Mouse (Mus musculus): ENCODE measurements around the gene Farp2. TPM values are rescaled to one million over a fixed set of nuclear protein-coding genes. Genes with fewer than 3 reads are reported as not detected.
"Not testable (repeated sequence)": the region's sequence is repeated elsewhere in the genome, so short reads cannot be mapped to it uniquely, and the experiment has no call there.

Gene Farp2
- polyA plus RNA-seq, 1 experiment = not detected

DNA sequence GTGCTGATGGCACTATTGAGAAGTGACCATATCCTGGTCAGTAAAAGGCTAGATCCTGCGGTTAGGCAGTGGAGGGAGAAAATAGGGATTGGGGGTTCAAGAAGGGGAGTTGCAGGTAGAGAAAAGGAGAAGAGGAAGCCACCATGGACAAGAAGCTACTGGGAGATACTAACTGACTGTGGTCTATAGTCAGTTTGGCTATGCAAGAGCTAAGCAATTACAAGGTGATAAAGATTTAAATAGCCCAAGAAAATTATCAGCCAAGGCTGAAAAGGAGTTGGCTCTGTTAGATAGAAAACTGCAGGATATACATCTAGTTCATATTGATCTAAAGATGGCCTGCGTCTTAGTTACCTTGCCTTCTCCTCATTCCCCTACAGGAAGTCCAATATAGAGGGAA is 130.8 kb downstream of the Farp2 start:
- no peaks in the 10 kb centered on the region for H3K36me3 ChIP-seq (ENCODE audit: control insufficient read depth)
- H3K9me3 ChIP-seq (ENCODE audit: control insufficient read depth, low read length) = no peaks in the 10 kb centered on the region
- no peaks in the 10 kb centered on the region for H3K4me1 ChIP-seq (ENCODE audit: control insufficient read depth)
- no peaks in the 10 kb centered on the region for H3K27me3 ChIP-seq (ENCODE audit: control insufficient read depth)
- no peak overlapping the region for H3K4me3 ChIP-seq (replicated peaks)
- no peak for TF ChIP-seq GATA1 (IDR thresholded peaks at IDR 0.05; ENCODE audit: low read length)

- Histone ChIP-seq H3K4me1 (ENCODE audit: control insufficient read depth) (peaks cover 10% of the 10 kb centered on the region), H3K4me3 (replicated peaks) (no peak overlapping the region), H3K36me3 (ENCODE audit: control insufficient read depth) (no peaks in the 10 kb centered on the region), H3K27me3 (ENCODE audit: control insufficient read depth) (peaks cover 2% of the 10 kb centered on the region; the same call in 1 of the 2 replicates), H3K9me3 (ENCODE audit: control insufficient read depth, low read length) (no peaks in the 10 kb centered on the region)
- TF ChIP-seq GATA1 (IDR thresholded peaks at IDR 0.05; ENCODE audit: low read length) (no peak), TAL1 (IDR thresholded peaks at IDR 0.05; ENCODE audit: low read length) (no peak)
Observed at GRCm38 (mm10) chr1:93649604-93650172, 137.8 kb downstream of the Farp2 start.

DNA sequence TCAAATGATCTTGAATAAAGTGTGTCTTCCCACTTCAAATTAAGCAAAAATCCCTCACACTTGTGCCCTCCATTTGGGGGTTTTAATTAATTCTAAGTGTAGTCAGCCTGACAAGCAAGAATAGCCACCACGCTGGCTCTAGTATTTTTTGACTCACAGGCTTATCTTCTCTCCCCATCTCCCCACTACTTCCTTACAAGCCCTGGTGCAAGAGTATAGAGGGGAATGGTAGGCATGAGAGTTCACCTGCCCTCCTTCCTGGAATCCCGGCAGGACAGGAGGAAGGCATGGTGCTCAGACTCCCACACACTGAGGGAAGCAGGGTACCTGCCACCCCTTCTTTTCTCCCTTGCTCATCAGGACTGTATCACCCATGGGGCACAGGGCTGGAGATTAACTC is 142.4 kb downstream of the Farp2 start:
- Histone ChIP-seq H3K36me3 (ENCODE audit: control insufficient read depth) (no peaks in the 10 kb centered on the region), H3K9me3 (ENCODE audit: control insufficient read depth, low read length) (no peaks in the 10 kb centered on the region), H3K27me3 (ENCODE audit: control insufficient read depth) (peaks cover 3% of the 10 kb centered on the region; the same call in 1 of the 2 replicates), H3K4me3 (replicated peaks) (no peak overlapping the region), H3K4me1 (ENCODE audit: control insufficient read depth) (peaks cover 7% of the 10 kb centered on the region)
- TF ChIP-seq GATA1 (IDR thresholded peaks at IDR 0.05; ENCODE audit: low read length) (peak; percentile 46), TAL1 (IDR thresholded peaks at IDR 0.05; ENCODE audit: low read length) (no peak)

- Histone ChIP-seq H3K9me3 (ENCODE audit: control insufficient read depth, low read length) (no peaks in the 10 kb centered on the region), H3K4me1 (ENCODE audit: control insufficient read depth) (peaks cover 2% of the 10 kb centered on the region), H3K36me3 (ENCODE audit: control insufficient read depth) (no peaks in the 10 kb centered on the region), H3K27me3 (ENCODE audit: control insufficient read depth) (peaks cover 4% of the 10 kb centered on the region; the same call in 1 of the 2 replicates), H3K4me3 (replicated peaks) (no peak overlapping the region)
- TF ChIP-seq TAL1 (IDR thresholded peaks at IDR 0.05; ENCODE audit: low read length) (no peak), GATA1 (IDR thresholded peaks at IDR 0.05; ENCODE audit: low read length) (no peak)
Observed at GRCm38 (mm10) chr1:93654798-93655197, 142.9 kb downstream of the Farp2 start.

- H3K27me3 ChIP-seq (ENCODE audit: control insufficient read depth) = peaks cover 4% of the 10 kb centered on the region; the same call in 1 of the 2 replicates
- H3K36me3 ChIP-seq (ENCODE audit: control insufficient read depth) = no peaks in the 10 kb centered on the region
- TF ChIP-seq TAL1 (IDR thresholded peaks at IDR 0.05; ENCODE audit: low read length) = no peak
- TF ChIP-seq GATA1 (IDR thresholded peaks at IDR 0.05; ENCODE audit: low read length) = no peak
Observed at GRCm38 (mm10) chr1:93656325-93657024, 144.6 kb downstream of the Farp2 start.

DNA sequence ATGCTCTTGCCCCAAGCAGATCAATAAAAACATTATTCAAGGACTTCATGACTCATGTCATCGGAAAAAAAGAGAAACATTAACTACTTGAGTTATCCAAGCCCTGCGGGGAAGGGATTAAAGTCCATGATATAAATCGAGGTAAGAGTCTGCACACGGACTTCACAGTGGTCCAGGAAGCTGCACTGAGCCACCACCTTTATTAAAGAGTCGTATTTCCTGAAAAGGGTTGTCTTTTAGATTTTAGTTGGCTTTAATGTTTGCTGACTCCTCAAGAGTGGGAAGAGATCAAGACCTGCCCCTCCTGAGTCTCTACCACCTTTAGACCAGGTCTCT is 145.1 kb downstream of the Farp2 start:
- Histone ChIP-seq H3K9me3 (ENCODE audit: control insufficient read depth, low read length) (no peaks in the 10 kb centered on the region), H3K4me3 (replicated peaks) (no peak overlapping the region)

More at GRCm38 (mm10) chr1:93656325-93657024, 144.6 kb downstream of the Farp2 start:
- no peak overlapping the region for H3K4me3 ChIP-seq (replicated peaks)
- no peaks in the 10 kb centered on the region for H3K9me3 ChIP-seq (ENCODE audit: control insufficient read depth, low read length)
- no peaks in the 10 kb centered on the region for H3K4me1 ChIP-seq (ENCODE audit: control insufficient read depth)

DNA sequence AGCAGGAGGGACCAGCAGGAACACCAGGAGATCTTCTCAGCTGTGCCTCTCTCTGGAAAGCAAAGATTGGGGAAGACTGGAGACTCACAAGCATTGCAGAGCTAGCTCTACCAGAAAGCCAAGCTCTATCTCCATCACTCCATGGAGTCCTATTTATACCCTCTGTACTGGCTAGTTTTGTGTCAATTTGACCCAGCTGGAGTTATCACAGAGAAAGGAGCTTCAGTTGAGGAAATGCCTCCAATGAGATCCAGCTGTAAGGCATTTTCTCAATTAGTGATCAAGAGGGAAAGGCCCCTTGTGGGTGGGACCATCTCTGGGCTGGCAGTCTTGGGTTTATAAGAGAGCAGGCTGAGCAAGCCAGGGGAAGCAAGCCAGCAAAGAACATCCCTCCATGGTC is 146.7 kb downstream of the Farp2 start, which contains the start of gene Stk25:
TSS of gene Stk25 (minus strand) at position 101 of the 400 bp plus-strand sequence.
- H3K4me3 ChIP-seq (replicated peaks); H3K9me3 ChIP-seq (ENCODE audit: control insufficient read depth, low read length); H3K4me1 ChIP-seq (ENCODE audit: control insufficient read depth); H3K36me3 ChIP-seq (ENCODE audit: control insufficient read depth); H3K27me3 ChIP-seq (ENCODE audit: control insufficient read depth): not testable (repeated sequence)

More for the DNA sequence above, 145.1 kb downstream of the Farp2 start:
- TF ChIP-seq TAL1 (IDR thresholded peaks at IDR 0.05; ENCODE audit: low read length) (no peak), GATA1 (IDR thresholded peaks at IDR 0.05; ENCODE audit: low read length) (no peak)
- Histone ChIP-seq H3K4me1 (ENCODE audit: control insufficient read depth) (no peaks in the 10 kb centered on the region), H3K36me3 (ENCODE audit: control insufficient read depth) (no peaks in the 10 kb centered on the region), H3K27me3 (ENCODE audit: control insufficient read depth) (peaks cover 4% of the 10 kb centered on the region; the same call in 1 of the 2 replicates)

DNA sequence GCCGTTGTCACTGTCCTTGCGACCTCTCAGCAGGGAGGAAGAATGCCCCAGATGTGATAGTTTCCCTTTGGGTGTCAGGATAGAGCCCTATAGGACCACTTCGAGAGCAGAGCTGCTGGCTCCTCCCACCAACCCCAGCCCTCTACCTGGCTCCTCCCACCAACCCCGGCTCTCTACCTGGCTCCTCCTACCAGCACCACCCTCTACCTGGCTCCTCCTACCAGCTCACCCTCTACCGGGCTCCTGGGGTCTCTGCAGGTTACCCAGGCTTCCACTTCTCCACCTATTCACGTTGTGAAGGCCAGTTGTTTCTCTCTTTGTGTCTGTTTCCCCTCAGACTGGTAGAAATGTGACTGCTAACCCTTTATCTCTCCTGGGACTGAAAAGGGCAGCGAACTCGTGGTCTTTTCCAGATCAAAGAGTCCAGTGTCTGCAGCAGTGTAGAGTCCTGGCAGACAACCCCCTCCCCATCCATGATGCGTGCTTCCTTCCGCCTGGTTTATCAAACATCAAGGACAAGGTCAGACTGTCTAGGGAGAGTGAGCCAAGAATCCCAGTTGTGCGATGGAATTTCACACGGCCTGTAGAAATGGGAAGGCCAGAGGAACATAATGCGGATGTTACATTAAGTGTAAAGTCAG is 156.0 kb downstream of the Farp2 start:
- Histone ChIP-seq H3K36me3 (ENCODE audit: control insufficient read depth) (no peaks in the 10 kb centered on the region), H3K9me3 (ENCODE audit: control insufficient read depth, low read length) (no peaks in the 10 kb centered on the region), H3K4me1 (ENCODE audit: control insufficient read depth) (peaks cover 26% of the 10 kb centered on the region), H3K4me3 (replicated peaks) (no peak overlapping the region), H3K27me3 (ENCODE audit: control insufficient read depth) (no peaks in the 10 kb centered on the region)
- TF ChIP-seq GATA1 (IDR thresholded peaks at IDR 0.05; ENCODE audit: low read length) (no peak), TAL1 (IDR thresholded peaks at IDR 0.05; ENCODE audit: low read length) (no peak)

DNA sequence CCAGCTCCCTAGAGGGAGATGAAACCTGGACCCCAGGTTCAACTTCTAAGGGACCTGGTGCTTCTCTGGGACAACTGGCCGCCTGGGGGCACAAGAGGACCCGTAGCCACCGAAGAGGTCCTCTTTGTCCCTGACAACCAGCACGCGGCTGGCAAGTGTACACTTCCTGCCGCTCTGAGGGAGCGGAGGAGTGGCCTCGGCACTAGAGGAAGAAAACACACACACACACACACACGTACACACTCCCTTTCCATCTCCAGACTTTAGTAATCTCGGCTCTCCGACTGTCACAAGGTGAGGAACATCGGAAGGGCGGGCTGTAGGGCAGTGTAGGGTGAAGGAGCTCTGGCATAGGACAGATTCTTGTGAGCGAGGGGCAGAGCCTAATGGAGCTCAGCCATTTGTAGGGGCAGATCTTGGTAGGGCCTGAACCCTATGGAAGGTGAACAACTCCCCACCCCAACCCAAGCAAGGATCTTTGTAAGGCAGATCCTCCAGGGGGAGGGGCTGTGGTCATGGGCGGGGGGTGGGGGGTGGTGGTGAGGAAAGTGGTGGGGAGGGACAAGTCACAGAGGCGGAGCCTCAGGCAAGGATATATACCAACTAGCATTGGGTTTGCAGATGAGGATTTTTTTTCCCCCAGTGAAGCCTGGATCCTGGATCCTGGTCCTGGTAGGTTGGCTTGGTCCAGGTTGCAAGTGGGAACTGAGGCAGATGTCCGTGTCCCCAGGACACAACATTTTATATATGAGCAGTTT is 157.1 kb downstream of the Farp2 start:
- TF ChIP-seq GATA1 (IDR thresholded peaks at IDR 0.05; ENCODE audit: low read length) = no peak
- no peak for TF ChIP-seq TAL1 (IDR thresholded peaks at IDR 0.05; ENCODE audit: low read length)
- peaks cover 3% of the 10 kb centered on the region; the same call in 1 of the 2 replicates for H3K9me3 ChIP-seq (ENCODE audit: control insufficient read depth, low read length)
- no peaks in the 10 kb centered on the region for H3K27me3 ChIP-seq (ENCODE audit: control insufficient read depth)
- H3K4me3 ChIP-seq (replicated peaks) = peak overlapping the region; percentile 48
- peaks cover 26% of the 10 kb centered on the region for H3K4me1 ChIP-seq (ENCODE audit: control insufficient read depth)
- H3K36me3 ChIP-seq (ENCODE audit: control insufficient read depth) = no peaks in the 10 kb centered on the region

Measured in erythroblast, embryonic 14.5 days (primary cell).